Mouse (Mus musculus): ENCODE results near the gene Slc25a11.

Gene Slc25a11

DNA sequence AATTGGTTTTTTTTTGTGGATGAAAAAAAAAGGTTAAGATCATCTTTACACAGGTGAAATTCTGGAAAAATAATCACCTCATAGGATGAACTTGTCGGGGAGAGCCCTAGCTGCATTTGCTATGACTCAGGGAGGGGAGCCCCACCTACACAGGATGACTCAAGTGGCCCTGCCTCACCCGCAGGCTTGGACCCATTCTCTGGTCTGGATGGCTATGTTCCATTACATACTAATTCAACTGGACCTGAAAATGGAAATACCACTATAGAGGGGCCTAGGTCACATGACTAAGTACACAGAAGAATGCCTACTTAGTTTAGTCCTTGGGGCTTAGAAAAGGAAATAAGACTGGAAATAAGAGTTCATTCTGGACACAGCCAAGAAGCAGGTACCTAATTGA, 4.1 kb upstream of the Slc25a11 start:
- DNase-seq (ENCODE audit: low spot score in 2 of 2) = no peak

- DNase-seq (ENCODE audit: low spot score in 2 of 2) = no peak
Observed at GRCm38 (mm10) chr11:70650322-70651175, 3.3 kb upstream of the Slc25a11 start.

DNA sequence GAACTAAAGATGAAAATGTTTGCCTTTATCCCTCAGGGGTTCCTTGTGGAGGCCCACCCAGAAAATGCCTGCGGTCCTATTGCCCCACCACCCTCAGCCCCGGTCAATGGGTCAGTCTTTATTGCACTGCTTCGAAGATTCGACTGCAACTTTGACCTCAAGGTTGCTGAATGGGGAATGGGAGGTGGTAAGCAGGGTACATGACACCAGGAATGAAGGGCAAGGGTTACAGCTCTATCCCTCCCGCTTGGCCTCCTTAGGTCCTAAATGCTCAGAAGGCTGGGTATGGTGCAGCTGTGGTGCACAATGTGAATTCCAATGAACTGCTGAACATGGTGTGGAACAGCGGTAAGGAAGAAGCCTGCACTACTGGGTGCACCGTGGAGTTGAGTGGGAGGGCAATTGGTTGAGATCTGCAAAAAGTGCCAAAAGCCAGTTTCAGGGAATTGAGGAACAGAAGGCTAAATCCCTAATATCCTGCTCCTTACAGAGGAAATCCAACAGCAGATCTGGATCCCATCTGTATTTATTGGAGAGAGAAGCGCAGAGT, 2.0 kb upstream of the Slc25a11 start:
- DNase-seq (ENCODE audit: low spot score in 2 of 2) = no peak

GRCm38 (mm10) chr11:70648512-70648911, 1.2 kb upstream of the Slc25a11 start:
- no peak for DNase-seq (ENCODE audit: low spot score in 2 of 2)

DNA sequence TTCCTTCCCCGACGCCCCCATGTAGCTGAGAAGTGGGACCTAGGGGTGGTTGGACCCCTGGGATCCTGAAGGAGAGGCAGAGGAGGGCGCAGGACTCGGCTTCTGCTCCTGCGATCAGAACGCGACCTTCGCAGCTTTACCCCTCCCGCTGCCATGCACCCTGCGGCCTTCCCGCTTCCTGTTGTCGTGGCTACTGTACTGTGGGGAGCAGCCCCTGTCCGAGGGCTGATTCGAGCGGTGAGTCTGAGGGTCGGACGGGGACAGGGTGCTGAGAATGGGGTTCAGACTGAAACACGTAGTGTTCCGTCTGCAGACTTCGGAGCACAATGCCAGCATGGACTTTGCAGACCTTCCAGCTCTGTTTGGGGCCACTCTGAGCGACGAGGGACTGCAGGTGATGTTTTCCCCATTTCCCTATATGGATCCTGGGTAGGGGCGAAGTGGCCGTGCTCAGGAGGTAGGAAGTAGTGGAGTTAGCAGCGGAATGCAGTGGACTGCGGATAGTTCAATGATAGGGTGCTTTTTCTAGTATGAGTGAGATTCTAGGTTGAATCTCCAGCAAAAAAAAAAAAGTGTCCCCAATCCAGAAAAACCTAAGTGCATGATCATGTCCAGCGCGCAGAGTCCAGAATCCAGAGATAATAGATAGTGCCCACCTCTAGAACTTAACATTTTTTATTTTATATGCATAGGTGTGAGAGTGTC, 589 bp upstream of the Slc25a11 start:
- no peak for DNase-seq (ENCODE audit: low spot score in 2 of 2)

GRCm38 (mm10) chr11:70646259-70646555, 1.1 kb downstream of the Slc25a11 start:
- DNase-seq (ENCODE audit: low spot score in 2 of 2) = no peak

- no peak for DNase-seq (ENCODE audit: low spot score in 2 of 2)
Observed at GRCm38 (mm10) chr11:70645461-70646258, 1.6 kb downstream of the Slc25a11 start.

DNA sequence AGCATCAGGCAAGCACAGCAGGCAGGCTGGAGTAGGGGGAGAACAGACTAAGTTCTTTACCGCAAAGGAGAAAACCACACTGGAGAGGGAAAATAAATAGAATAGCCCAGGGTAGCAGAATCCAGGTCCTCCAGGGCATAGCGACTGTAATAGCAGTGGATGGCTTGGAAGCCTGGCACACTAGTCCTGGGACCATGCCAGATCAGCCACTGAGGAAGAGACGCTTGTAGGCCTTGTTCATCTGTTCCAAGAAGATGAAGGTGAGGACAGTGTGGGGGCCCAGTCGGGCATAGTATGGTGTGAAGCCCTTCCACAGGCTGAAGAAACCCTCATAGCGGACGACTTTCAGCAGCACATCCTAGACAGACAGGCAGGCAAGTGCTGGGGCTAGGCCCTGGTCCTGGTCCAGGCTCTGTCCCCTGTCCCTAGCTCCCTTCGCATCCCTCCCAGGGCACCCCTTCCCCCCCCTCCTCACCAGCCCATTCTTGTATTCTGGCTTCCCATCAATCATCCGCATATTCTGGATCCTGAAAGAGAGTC, 2.6 kb downstream of the Slc25a11 start:
- DNase-seq (ENCODE audit: low spot score in 2 of 2) = no peak

DNA sequence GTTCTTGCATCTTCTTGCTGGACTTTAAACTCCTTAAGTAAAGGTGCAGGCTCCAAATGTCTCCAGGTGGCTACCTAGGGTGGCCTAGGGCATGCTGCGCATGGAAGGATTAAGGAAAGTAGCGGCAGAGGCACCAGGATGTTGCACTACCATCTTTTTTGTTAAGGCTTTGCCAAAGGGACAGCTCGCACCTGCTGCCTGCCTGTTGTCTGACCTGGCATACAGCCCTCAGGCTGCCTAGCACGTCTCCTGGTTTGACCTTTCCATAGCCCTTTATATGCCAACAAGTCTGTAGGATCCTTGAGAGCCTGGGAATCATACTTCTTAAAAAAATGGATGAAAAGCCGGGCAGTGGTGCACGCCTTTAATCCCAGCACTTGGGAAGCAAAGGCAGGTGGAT, 4.2 kb downstream of the Slc25a11 start:
- DNase-seq (ENCODE audit: low spot score in 2 of 2) = no peak

DNA sequence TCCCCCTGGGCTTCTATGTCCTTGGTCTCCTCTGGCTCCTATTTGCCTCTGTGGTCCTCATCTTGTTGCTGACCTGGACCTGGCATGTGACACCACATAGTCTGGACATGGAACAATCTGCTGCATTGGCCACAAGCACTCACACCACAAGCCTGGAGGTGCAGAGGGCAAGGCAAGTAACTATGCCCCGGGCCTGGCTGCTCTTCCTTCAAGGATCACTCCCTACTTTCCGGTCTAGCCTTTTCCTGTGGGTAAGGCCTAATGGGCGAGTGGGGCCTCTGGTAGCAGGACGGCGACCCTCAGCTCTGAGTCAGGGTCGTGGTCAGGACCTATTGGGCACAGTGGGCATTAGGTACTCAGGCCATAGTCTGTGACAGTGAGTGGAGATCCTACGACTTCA, 6.0 kb downstream of the Slc25a11 start:
- DNase-seq (ENCODE audit: low spot score in 2 of 2) = no peak

GRCm38 (mm10) chr11:70639976-70640375, 7.3 kb downstream of the Slc25a11 start:
- no peak for DNase-seq (ENCODE audit: low spot score in 2 of 2)

DNA sequence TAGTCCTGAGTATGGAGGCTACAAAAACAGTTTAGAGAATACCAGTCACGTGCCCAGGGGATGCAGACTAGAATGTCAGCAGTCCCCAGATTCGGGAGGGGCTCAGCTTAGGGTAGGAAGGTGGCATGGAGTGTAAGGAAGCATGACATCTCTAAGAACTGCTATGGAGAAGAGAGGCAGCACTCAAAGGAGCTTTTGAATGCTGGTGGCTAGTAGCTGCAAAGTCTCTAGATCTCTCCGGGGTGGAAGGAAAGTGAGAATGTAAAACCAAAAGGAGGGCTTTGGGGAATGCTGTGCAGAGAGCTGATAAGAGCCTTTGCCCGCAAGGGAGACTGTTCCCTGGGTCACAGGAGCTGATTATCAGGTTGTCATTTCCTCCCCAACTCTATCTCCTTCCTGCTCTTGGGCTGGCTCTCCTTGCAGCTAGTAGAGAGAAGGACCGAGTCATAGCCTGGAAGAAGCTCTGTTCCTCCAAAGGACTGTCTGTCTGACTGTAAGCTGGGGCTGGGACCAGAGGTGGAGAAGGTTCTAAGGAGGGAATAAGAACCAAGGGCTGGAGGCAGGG, 8.5 kb downstream of the Slc25a11 start, which contains the start of gene Gp1ba:
Gp1ba (plus strand) TSS at position 409 of the 565 bp plus-strand sequence.
- DNase-seq (ENCODE audit: low spot score in 2 of 2) = no peak

GRCm38 (mm10) chr11:70638293-70638692, 9.0 kb downstream of the Slc25a11 start:
- no peak for DNase-seq (ENCODE audit: low spot score in 2 of 2)

DNA sequence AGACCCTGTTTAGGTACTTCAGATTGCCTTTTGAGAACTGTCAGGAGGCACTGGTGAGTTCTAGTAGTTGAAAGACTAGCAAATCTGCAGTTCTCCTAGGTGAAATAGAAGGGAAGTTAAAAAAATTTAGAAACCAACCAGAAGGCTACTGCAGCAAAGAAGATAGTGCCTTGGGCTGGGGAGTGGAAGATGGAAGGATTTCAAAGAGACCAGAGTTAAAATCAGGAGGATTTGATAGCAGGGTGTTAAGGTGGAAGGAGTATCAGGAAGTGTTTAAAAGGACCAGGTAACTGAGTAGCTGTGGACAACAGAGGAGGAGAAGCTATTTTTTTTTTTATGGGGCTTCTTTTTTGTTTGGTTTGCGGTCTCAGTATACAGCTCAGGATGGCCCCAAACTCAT, 9.5 kb downstream of the Slc25a11 start:
- DNase-seq (ENCODE audit: low spot score in 2 of 2) = no peak

DNA sequence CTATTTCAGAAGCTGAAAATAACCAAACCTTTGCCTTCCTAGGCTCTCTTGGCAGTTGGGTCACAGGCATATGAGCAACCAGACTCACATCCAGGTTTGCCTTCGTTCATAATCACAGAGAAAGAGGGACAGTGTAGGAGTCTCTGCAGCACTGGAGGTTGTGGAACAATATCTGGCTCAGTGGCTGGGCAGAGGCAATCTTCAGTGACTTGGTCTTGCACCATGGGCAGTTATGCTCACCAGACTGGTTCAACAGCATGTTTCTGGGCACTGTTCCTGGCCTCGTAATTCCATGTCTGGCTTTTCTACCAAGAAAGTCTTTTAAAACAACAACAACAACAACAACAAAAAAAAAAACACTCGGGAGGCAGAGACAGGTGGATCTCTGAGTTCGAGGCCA, 11.7 kb downstream of the Slc25a11 start:
- DNase-seq (ENCODE audit: low spot score in 2 of 2) = no peak

DNA sequence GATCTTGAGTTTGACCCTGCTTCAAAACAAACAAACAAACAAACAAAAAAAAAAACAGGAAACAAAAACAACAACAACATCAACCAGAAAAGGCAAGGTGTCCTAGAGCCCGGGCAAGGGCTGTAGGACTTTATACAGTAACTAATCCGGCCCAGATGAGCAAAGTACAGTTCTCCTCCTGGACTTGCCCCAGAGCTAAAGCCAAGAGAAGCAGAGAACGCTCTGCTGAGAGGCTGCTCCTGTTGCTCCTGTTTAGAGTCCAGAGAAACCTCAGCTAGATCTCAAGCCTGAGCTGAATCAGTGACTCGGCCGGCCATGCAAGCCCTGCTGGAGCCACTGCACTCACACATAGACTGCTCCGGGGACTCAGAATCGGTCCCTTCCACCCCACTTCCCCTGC, 17.1 kb downstream of the Slc25a11 start:
- DNase-seq (ENCODE audit: low spot score in 2 of 2) = no peak

DNA sequence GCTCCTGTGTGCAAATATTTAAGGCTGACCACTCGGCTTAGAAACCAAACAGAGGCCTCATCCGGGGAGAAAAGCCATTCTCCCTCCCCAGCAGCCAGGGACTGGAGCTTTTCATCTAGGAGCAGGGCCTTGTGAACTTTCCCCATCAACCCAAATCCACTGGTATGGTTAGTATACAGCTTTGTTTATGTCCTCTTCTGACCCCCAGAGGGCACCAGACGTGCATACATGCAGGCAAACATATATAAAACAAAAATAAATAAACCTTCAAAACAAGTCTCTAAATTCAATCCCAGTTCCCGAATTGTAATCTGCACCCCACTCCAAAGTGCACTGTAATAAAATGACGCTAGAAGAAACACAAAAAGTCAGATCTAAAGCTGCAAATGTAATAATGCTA, 17.7 kb downstream of the Slc25a11 start:
- no peak for DNase-seq (ENCODE audit: low spot score in 2 of 2)

- DNase-seq (ENCODE audit: low spot score in 2 of 2) = no peak
Observed at GRCm38 (mm10) chr11:70628431-70628830, 18.8 kb downstream of the Slc25a11 start.

DNA sequence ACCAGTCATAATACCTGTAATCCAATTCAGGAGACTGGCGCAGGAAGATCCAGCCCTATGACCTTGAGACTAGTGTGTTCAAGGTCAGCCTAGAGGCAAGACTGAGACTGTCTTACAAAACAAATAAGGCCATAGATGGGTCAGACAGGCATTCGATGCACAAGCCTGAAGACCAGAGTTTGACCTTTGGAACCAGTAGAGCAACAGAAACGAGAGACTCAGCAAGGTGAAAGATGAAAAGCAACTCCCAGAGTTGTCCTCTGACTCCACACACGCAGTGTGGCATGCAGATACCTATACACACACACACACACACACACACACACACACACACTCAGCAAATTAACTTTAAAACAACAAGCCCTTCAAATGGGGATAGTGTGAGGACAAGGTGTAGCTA, 20.4 kb downstream of the Slc25a11 start:
- DNase-seq (ENCODE audit: low spot score in 2 of 2) = no peak

- DNase-seq (ENCODE audit: low spot score in 2 of 2) = no peak
Observed at GRCm38 (mm10) chr11:70625473-70625872, 21.8 kb downstream of the Slc25a11 start.

GRCm38 (mm10) chr11:70623053-70623742, 24.1 kb downstream of the Slc25a11 start:
- no peak for DNase-seq (ENCODE audit: low spot score in 2 of 2)
